Mouse (Mus musculus) Muller cell, postnatal 12 days (primary cell): Measurements from ENCODE around the gene Zfp385b.
A peak's percentile ranks its signal among the peaks of the same experiment; 100 is the strongest.

Experiments
- DNase-seq: peaks from one replicate; pipeline ENCODE4 v3.0.0-alpha.2; 2015; ENCODE audit errors: inconsistent ontology term

The Zfp385b gene

DNA sequence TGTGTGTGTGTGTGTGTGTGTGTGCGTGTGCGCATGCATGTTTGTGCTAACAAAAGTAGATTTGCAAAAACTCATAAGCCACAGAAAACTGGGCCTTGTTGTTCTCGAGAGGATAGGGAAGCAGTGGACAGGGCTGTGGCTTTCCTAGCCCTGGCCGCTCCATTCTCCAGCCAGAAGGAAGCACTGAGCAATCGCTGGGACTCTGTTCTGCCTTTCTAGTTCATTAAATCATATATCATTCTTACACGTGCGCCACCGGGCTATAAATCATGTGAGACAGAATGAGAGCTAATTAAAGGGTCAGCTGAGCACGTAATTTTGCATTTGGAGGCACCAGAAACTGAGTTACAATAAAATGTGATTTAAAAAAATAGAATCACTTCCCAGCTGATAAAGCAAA is 29.1 kb downstream of the Zfp385b start:
- no peak for DNase-seq

DNA sequence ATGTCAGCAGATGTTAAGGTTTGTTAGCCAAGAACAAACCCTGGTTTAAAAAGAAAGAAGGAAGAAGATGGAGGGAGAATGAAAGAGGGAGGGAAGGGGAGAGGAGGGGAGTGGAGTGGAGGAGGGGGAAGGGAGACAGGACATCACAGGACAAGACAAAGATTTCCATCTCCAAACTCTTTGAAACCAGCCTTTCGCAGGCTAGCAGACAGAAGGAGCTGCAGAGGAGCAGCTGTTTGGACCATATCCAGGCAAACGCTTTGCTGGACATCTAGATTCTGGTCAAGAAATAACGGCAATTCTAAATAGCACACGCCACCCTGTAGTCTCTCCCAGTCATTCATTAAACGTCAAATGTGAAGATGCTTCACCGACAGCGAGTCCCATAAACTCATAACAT is 38.0 kb downstream of the Zfp385b start:
- DNase-seq = no peak

DNA sequence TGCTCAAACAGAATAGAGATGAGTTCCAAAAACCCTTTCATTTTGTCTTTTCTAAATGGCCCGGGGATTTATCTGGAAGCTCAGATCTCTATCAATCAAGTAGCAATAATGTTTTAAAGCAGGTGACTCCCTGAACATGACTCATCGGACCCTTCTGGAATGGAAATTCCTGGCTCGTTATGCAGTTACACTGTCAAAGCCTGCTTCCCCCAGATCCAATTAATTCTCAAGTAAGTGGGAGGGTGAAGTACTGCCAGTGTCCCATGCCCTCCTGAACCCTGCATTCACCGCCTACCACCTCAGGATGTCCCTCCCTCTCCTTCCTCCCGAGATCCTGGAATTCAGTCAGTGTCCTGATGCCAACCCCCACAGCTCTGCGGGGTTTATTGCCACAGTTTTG is 41.7 kb downstream of the Zfp385b start:
- DNase-seq = peak; percentile 93

DNA sequence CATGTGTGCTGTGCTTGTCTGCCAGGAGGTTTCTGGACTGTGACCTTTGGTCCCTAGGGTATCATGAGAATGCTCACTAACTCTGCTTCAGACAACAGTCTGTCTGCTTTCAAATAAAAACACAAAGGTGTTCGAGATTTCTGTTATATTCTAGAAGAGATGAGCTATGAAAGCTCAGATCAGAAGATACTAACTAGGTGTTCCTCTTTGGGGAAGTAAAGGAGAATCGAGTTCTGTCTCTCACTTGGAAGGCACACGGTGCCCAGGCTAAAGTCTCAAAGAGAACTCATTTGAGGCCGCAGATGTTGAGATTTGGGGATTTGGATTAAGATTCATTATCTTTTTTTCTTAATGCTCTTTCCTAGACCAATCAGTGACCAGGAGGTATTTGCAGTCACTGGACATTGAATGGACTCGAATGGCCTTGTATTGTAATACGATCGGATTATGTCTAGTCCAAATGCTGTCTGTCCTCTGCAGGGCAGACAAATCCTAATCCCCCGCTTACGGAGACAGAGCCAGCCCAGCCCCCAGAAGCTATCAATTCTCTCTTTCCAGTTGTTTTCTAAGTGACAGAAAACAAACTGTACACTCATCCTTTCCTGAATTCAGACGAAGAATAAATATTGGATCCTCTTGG is 42.3 kb downstream of the Zfp385b start:
- no peak for DNase-seq

DNA sequence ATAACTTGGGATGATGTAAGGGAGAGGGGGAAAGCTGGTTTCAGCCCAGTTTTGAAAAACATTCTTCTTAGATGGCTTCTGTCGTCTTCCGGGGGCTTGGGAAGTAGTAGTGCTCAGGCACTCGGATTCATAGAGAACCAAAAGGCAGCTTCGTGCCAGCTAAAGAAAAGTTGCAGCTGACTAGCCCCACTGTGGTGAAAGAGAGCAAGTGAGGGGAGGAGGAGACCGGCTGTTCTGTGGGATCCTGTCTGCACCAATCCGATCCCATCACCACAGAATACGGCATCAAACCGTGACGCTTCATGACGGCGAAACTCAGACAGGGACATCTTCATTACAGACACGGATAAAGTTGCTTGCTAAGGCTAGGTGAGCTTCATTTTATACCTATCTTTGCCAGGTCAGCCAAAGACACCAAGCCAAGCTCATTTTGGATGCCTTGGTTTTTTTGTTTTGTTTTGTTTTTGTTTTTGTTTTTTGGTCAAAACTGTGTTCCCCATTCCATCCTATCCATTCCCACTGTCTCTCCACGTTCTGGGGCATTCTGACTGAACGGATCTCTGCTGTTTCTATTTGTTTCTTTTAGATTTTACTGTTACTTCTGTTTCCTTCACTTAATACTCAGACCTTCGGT is 44.1 kb downstream of the Zfp385b start:
- no peak for DNase-seq

DNA sequence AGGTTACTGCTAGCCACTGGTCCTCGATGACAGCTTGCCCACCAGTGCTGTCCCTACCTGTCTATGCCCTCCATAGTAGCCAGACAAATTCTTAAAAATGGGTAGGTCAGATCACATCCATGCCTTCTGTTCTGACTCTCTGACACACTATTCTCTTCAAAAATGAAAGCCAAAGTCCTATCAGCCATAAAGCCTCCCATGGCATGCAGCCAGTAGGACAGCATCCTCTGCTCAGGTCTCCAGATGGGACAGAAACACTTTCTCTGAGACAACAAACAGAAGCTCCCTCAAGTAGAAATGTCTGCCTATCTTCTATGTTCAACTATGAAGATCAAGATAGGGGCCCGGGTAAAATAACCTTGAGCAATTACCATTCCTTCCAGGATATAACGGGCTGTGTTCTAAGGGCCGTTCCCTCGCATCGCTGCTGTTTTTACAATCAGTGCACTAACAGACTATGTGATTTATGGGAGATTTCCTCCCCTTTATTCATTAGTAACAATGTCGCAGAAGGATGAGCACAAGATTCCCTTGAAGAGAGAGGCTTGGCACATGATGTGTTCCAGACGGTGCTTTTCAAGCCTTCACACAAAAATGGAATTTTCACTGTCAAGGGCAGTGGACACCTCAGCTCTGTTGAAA is 49.3 kb downstream of the Zfp385b start:
- DNase-seq = peak; percentile 25

DNA sequence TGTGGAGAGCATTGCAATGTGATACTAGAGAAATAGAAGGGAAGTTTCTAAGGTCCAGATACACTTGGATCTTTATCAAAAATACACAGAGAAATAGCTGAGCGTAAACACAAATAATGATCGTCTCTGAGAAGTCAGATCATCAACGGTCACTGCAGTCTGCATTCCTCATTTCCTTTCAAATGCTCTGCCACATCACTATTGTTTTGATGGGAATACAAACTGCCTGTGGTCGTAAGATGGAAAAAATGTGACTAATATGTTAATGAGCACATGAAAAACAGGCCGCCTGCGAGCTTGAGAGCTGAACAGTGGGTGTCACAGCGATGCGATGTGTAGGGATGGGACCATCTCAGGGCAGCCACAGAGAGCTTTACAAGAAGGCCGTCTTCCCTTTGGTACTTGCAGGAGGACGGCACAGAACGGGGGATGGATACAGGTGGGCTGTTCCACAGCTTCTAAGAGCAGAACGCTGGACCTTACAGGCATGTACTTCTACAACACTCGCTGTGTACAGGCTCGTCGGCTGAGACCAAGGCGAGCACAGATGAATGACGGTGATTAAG is 51.0 kb downstream of the Zfp385b start:
- DNase-seq = peak; percentile 95

DNA sequence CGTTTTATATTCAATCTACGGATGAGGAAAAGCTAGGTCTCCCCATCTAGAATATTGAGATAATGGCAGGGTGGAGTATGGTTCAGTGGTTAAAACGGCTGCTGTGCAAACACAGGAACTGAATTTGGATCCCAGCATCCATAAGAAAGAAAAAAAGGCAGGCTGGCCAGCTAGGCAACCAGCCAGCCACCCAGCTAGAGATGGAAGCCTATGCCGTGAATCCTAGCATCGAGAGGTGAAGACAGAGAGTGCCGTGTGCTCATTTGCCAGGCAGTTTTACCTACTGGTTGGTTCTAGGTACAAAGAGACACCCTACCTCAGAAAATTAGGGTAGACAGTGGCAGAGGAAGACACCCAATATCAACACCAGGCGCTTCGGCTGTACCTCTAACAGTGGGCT is 57.5 kb downstream of the Zfp385b start:
- no peak for DNase-seq

DNA sequence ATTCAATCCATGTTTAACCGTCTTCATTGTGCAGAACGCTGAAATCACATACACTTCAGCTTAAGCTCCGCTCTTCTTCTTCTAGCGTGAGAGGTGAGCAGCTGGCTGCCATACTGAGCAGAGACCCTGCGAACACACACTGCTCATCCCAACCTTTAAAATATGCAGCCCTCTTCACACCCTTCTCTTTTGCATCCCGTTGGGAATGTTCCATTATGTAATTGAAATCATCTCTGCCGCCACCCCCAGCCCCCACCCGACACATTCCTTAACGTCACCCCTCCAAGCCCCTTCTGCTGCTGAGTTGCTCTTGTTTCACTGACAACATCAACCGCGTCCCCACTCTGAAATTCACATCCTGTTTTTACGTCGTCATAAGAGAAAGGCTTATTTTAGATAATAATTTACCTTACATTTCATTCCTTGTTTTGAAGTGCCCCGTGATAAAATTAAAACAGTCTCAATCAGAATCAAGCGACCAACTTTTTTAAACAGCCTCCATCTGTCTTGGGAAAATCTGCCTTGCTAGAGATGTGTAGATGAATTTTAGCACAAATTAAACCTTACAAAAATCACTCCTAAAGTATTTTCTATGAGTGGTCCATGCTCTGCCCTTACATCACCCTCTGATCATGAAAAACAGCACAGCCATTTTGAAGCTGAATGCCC is 60.9 kb downstream of the Zfp385b start:
- no peak for DNase-seq

DNA sequence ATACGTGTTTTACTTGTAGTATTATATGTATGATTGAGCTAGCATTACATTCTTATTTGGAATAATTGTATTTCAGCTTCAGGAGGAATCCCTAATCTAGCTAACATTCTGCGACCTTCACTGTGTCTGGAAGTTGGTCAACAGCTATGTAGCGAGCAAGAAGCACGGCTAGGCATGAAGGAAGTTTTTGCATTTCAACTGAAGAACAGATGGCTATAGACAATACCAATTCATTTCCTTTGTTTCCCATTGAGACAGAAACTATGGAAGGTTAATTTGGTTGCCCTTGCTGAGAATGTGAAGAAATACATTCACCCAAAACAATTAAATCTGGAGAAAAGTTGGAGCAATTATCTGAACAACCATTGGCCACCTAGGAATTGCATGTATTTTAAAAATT is 66.9 kb downstream of the Zfp385b start:
- DNase-seq = peak; percentile 34

DNA sequence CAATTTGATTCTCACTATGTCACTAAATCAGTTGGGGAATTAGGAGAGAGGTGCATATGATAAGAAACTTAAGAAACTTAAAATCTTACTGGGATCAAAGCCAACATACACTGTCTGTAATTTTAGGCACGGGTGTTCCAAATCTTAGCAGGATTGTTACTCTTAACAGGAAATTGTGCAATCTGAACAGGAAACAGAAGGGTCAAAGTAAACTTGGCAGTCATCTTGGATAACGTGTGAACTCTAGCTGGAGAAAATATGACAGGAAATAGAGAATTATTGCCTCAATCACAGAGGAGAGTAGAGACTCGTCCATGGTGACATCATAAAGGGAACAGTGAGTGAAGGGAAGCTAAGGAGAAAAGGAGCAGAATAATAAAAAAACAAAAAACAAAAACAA is 69.8 kb downstream of the Zfp385b start:
- no peak for DNase-seq

DNA sequence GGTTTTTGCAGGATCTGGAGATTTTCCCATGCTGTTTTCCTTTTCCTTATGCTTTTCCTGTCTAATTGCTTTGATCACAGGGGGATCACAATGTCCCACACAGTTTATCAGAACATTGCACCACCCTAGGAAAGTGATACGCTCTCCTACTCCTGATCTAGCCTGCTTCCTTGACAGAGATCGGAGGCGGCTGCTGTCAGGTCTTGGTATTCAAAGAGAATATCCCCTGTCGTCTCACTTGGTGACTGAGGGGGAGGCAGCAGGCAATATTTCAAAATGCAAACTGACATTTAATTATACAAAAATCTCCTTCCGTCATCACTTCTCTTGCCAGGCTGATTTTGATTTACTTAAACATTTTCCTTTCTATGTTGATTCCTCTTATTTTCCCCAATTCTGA is 73.0 kb downstream of the Zfp385b start:
- DNase-seq = no peak

DNA sequence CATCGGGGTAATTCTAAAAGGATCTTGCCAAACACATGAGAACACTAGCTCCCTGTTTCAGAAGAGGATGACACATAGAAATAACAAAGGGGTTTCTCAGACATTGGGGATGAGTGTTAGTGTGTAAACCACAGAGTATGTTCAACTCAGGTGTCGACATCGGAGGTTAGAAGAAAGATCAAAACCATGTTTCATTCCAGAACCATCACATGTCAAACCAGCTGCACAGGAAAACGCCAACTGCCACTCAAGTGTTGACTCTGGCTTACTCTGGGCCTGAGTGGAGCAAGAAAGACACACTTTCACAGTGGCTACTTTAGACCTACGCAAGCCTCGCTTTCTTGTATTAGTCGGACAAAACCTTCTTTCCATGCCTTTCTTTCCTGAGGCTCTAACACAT is 74.2 kb downstream of the Zfp385b start:
- no peak for DNase-seq

DNA sequence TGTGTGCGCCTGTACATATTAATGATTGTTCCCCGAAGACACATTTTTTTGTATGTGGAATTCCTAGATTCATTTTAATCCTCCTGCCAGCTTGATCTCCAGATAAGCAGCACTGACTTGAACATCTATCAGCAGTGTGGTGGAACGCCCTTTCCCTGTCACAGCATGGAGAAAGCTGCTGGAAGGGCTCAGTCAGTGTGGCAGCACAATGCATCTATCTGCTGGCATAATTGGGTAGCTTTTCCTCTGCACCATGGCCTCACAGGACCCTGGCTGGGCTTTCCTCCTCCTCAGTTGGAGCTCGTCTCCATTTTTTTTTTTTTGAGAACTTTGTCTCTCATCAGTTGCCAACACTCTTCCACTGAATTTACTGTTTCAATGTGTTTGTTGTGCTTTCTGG is 77.1 kb downstream of the Zfp385b start:
- no peak for DNase-seq

DNA sequence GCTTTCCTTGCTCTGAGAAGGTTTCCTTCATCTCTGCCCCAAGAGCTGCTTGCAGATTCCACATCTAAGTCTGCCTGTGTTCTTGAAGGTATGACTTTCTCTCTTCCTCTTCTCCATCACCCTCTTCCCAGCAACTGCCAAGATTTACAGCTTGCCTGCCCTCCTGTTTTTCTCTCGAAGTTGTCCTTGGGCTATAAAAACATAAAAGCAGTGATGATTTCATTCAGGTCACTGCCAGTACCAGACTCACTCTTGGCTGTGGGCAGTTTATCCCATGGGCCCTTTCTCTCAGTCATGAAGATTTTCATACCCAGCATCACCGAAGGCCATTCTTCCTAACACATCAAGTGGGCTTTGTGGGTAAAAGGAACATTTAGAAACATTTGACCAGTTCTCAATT is 89.2 kb downstream of the Zfp385b start:
- DNase-seq = no peak

DNA sequence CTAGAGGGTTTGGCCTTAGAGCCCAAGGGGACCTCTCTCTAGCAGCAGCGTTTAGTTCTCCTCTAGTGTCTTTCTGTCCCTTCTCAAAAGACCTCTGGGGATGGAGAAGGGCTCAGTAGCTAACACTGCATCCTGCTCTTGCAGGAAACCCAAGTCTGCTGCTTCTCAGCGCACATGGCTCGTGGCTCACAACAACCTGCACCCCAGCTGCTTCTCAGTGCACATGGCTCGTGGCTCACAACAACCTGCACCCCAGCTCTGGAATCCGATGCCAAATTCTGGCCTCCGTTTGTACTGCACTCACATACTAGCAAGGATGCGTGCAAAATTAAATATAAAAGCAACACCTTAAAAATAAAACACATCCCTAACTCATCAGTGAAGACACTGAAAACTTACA is 92.6 kb downstream of the Zfp385b start:
- no peak for DNase-seq

DNA sequence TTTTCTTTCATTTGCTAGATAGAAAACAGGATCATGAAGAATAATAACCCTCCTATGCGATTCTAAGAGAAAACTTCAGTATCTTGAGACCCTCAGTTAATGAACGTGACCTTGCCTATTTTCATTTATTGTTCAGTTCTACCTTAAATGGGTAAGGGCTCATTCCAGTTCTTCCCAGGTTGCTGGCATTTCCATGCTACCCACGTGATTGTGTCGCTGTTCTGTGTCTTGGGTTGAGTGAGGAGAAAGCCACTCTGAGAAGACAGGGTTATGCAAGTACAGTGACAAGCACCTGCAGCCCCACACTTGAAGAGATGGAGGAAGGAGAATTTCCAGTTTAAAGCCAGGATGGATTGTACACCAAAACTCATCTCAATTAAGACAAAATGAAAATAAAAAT is 98.6 kb downstream of the Zfp385b start:
- no peak for DNase-seq

DNA sequence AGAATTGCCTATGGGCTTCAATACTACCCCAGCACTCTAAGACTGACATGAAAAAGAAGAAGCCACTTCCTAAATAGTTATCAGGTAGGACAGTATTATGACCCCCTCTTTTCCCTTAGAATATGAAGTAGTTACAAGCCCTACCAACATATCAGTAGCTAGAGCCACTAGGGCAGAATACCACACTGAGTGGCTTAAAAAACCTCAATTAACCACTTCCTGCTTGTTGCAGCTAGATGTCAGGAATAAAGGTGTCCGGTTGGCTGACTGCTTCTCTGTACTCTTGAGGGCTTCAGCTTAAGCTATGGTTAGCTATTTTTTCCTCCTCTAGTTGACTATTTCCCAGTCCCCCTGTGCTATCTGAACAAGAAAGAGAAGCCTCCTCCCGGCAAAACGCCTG is 103.1 kb downstream of the Zfp385b start:
- DNase-seq = no peak

DNA sequence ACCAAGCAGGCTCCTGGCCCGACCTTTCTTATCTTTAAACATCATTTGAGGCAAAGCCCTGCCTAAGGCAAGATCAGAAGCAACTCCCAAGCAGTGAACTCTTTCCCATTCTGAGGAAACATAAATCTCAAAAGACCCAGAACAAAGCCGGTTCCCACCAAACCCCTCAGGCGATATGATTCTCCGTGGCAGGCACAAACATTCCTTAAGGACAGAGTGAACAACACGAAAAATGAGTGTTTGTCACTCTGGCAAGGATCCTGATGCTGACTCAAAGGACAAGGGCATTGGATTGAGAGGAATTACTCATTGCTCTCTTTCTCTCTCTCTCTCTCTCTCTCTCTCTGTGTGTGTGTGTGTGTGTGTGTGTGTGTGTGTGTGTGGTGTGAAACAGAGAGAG is 105.6 kb downstream of the Zfp385b start:
- DNase-seq = peak; percentile 88

DNA sequence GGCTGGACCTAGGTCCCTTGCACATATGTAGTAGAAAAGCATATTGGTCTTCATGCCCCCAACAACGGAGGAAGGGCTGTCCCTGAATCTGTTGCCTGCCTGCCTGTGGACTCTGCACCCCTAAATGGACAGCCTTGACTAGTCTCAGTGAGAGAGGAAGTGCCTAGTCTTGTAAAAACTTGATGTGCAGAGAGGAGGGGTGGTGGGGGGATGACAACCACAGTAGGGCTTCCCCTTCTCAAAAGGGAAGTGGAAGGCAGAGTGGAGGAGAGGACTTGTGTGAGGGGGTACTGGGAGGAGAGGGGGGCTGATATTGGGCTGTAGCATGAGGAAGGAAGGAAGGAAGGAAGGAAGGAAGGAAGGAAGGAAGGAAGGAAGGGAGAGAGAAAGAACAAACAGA is 107.7 kb downstream of the Zfp385b start:
- DNase-seq = no peak

DNA sequence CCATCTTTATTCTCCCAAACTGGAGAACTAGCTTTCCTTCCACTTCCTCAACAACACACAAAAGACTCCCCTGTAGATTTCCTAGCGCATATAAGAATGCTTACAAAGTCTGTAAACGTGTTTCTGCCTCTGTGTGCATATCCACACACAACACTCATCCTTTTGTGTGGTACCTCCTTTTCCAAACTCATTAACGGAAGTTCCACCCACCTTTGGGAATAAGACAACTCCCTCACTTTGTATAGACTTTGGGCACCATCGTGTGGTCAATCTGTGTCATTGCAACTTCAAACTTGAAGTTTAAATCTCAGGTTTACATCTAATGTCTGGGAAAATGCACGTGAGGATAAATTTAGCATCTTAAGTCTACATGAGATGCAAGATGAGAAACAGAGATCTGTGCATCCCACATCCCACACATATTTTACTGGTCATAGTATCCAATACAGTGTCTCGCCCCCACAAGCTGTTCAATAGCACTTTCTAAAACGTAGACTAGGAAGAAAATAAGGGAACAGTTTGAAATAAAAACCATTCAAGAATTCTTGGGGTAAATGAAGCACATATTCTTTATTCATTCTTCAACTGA is 110.1 kb downstream of the Zfp385b start:
- peak; percentile 56 for DNase-seq

DNA sequence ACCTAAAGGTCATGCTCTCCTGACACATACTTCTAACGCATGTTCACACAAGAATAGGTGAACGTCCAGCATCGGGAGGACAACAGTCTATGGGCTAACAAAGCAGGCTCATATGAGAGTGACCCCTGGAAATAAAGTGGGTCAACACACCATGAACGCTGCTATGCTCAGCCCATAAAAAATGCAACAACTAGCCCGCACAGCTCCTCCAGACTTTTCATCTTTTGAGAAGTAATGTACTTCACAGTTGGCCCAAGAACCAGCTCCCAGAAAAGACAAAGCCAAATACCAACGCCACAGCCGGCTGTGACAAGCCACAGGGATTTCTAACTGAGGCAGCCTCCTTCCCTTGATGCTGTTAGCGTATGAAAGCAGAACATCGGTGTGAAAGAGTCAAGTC is 112.3 kb downstream of the Zfp385b start:
- no peak for DNase-seq
